Mouse (Mus musculus): ENCODE results near the gene Sept4.

DNA sequence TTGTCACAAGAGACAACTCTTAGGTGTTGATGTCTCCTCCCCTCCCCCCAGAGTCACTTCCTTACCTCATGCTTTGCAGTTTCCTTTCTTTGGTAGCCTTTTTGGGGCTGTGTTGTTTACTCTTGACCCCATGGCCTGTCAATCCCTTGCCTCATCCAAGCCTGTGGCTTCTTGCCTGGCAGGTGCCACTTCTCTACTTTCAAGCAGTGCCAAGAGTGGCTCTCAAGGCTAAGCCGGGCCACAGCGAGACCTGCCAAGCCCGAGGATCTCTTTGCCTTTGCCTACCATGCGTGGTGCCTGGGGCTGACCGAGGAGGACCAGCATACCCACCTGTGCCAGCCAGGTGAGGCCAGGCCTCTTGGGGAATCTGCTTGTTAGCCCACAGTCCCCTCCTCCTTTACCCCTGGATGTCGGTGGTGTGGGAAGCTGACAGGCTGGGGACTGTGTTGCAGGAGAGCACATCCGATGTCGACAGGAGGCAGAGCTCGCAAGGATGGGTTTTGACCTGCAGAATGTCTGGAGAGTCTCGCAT lies 31.7 kb downstream of the Sept4 start:
- no peak for TF ChIP-seq CTCF (IDR thresholded peaks at IDR 0.05; ENCODE audit: borderline replicate concordance, insufficient read depth, low read depth, low read length)
- no peak for TF ChIP-seq POLR2A (IDR thresholded peaks at IDR 0.05; ENCODE audit: borderline replicate concordance, insufficient read depth, low read length)
